Mouse (Mus musculus) MEL (cell line): ENCODE results near the gene Zfp963. TPM values are rescaled to one million over a fixed set of nuclear protein-coding genes. Genes with fewer than 3 reads are reported as not detected.
A peak's percentile ranks its signal among the peaks of the same experiment; 100 is the strongest.

ENCODE experiments used
- DNase-seq: peaks from one replicate; pipeline ENCODE4 v3.0.0; 2011; ENCODE audit warnings: low read depth, low spot score
- H3K27ac ChIP-seq: 2 replicates; pipeline ENCODE4 v1.5.1; 2012; ENCODE audit warnings: low read depth, mild to moderate bottlenecking, control low read depth, low read length, moderate library complexity; ENCODE audit not compliant: control insufficient read depth
- H3K27me3 ChIP-seq, 2 experiments: fragments of 150-350 bp in 1 of 2; sonication (generic) in 1 of 2; 2 replicates each; pipeline ENCODE4 v1.6.1; 2012; ENCODE audit warnings: low read length in 2 of 2, mild to moderate bottlenecking in 2 of 2, improper control_type of control experiment in 1 of 2, moderate library complexity in 1 of 2; ENCODE audit not compliant: insufficient read depth in 2 of 2, control insufficient read depth in 1 of 2
- H3K36me3 ChIP-seq, 2 experiments: 2 replicates each; pipeline ENCODE4 v1.6.1; 2012 to 2014; ENCODE audit warnings: low read length in 2 of 2, improper control_type of control experiment in 1 of 2, inconsistent platforms in 1 of 2, mild to moderate bottlenecking in 1 of 2; ENCODE audit not compliant: insufficient read depth in 2 of 2, control insufficient read depth in 1 of 2
- H3K4me1 ChIP-seq, 2 experiments: fragments of 150-350 bp in 1 of 2; sonication (generic) in 1 of 2; 2 replicates each; pipeline ENCODE4 v1.6.1; 2012; ENCODE audit warnings: low read length in 2 of 2, improper control_type of control experiment in 1 of 2, mild to moderate bottlenecking in 1 of 2; ENCODE audit not compliant: insufficient read depth in 2 of 2, control insufficient read depth in 1 of 2
- H3K4me3 ChIP-seq, 2 experiments: fragments of 150-350 bp in 1 of 2; sonication (generic) in 1 of 2; 2 replicates each; pipeline ENCODE4 v1.5.1; 2012; ENCODE audit warnings: low read depth in 2 of 2, low read length in 2 of 2, mild to moderate bottlenecking in 2 of 2, moderate library complexity in 2 of 2, control low read depth in 1 of 2, improper control_type of control experiment in 1 of 2; ENCODE audit not compliant: control insufficient read depth in 1 of 2, insufficient read depth in 1 of 2
- H3K79me2 ChIP-seq: 2 replicates; pipeline ENCODE4 v1.6.1; 2012; ENCODE audit warnings: mild to moderate bottlenecking, low read length, moderate library complexity; ENCODE audit not compliant: control insufficient read depth, poor library complexity, insufficient read depth
- H3K9ac ChIP-seq: 2 replicates; pipeline ENCODE4 v1.6.1; 2012; ENCODE audit warnings: low read depth, mild to moderate bottlenecking, control low read depth, low read length, moderate library complexity; ENCODE audit not compliant: control insufficient read depth, poor library complexity, severe bottlenecking
- H3K9me3 ChIP-seq: fragments of 150-350 bp; sonication (generic); replicated peaks from 2 replicates; pipeline ENCODE4 v1.6.1; 2012; ENCODE audit warnings: mild to moderate bottlenecking, low read length, improper control_type of control experiment, moderate library complexity; ENCODE audit not compliant: insufficient read depth
- BHLHE40 ChIP-seq: IDR thresholded peaks from 2 replicates; pipeline ENCODE4 v1.6.1; 2012; ENCODE audit warnings: low read depth, mild to moderate bottlenecking, inconsistent platforms, low read length, improper control_type of control experiment, borderline replicate concordance
- CHD2 ChIP-seq: IDR thresholded peaks from 2 replicates; pipeline ENCODE4 v1.6.1; 2011; ENCODE audit warnings: low read length, improper control_type of control experiment
- CTCF ChIP-seq, 3 experiments: IDR thresholded peaks in 2 of 3; conservative IDR thresholded peaks in 1 of 3; 2 replicates each; pipeline ENCODE4 v1.5.1; 2011 to 2012; ENCODE audit warnings: low read length in 3 of 3, low read depth in 2 of 3, mild to moderate bottlenecking in 2 of 3, improper control_type of control experiment in 1 of 3, inconsistent platforms in 1 of 3, mixed read lengths in 1 of 3, moderate library complexity in 1 of 3; ENCODE audit not compliant: control insufficient read depth in 1 of 3, insufficient read depth in 1 of 3, poor library complexity in 1 of 3, severe bottlenecking in 1 of 3
- E2F4 ChIP-seq: IDR thresholded peaks from 2 replicates; pipeline ENCODE4 v1.6.1; 2011; ENCODE audit warnings: low read depth, low read length, improper control_type of control experiment, borderline replicate concordance
- ELF1 ChIP-seq: IDR thresholded peaks from 2 replicates; pipeline ENCODE4 v1.6.1; 2014; ENCODE audit warnings: low read depth, mild to moderate bottlenecking, inconsistent platforms, low read length, improper control_type of control experiment, moderate library complexity
- GATA1 ChIP-seq: IDR thresholded peaks from 2 replicates; pipeline ENCODE4 v1.6.1; 2011; ENCODE audit warnings: low read depth, low read length, improper control_type of control experiment
- HCFC1 ChIP-seq: IDR thresholded peaks from 2 replicates; pipeline ENCODE4 v1.6.1; 2012; ENCODE audit warnings: low read depth, mild to moderate bottlenecking, inconsistent platforms, low read length, improper control_type of control experiment, moderate library complexity
- JUND ChIP-seq: IDR thresholded peaks from 2 replicates; pipeline ENCODE4 v1.6.1; 2011; ENCODE audit warnings: low read depth, mild to moderate bottlenecking, improper control_type of control experiment, low read length
- KAT2A ChIP-seq: conservative IDR thresholded peaks from 2 replicates; pipeline ENCODE4 v1.6.1; 2012; ENCODE audit warnings: low read depth, low read length, improper control_type of control experiment, inconsistent platforms
- MAZ ChIP-seq: IDR thresholded peaks from 2 replicates; pipeline ENCODE4 v1.6.1; 2012; ENCODE audit warnings: low read depth, mild to moderate bottlenecking, inconsistent platforms, low read length, improper control_type of control experiment
- MEF2A ChIP-seq: IDR thresholded peaks from 2 replicates; pipeline ENCODE4 v1.6.1; 2014; ENCODE audit warnings: low read depth, mild to moderate bottlenecking, inconsistent platforms, low read length, improper control_type of control experiment; ENCODE audit not compliant: poor library complexity, insufficient replicate concordance, severe bottlenecking; ENCODE audit errors: extremely low read depth
- MYB ChIP-seq: IDR thresholded peaks from 2 replicates; pipeline ENCODE4 v1.6.1; 2011; ENCODE audit warnings: mild to moderate bottlenecking, low read depth, low read length, improper control_type of control experiment
- NELFE ChIP-seq: IDR thresholded peaks from 2 replicates; pipeline ENCODE4 v1.6.1; 2011; ENCODE audit warnings: low read depth, low read length, improper control_type of control experiment
- NRF1 ChIP-seq: IDR thresholded peaks from 2 replicates; pipeline ENCODE4 v1.6.1; 2014; ENCODE audit warnings: low read depth, mild to moderate bottlenecking, inconsistent platforms, low read length, improper control_type of control experiment, moderate library complexity; ENCODE audit not compliant: poor library complexity, insufficient read depth, severe bottlenecking
- POLR2AphosphoS2 ChIP-seq: IDR thresholded peaks from 2 replicates; pipeline ENCODE4 v1.6.1; 2011; ENCODE audit warnings: low read length, improper control_type of control experiment
- RAD21 ChIP-seq: IDR thresholded peaks from 2 replicates; pipeline ENCODE4 v1.6.1; 2011; ENCODE audit warnings: mild to moderate bottlenecking, low read depth, low read length, improper control_type of control experiment
- SIN3A ChIP-seq: IDR thresholded peaks from 2 replicates; pipeline ENCODE4 v1.6.1; 2012; ENCODE audit warnings: low read length, improper control_type of control experiment, inconsistent platforms
- UBTF ChIP-seq: IDR thresholded peaks from 2 replicates; pipeline ENCODE4 v1.6.1; 2012; ENCODE audit warnings: low read depth, mild to moderate bottlenecking, inconsistent platforms, low read length, improper control_type of control experiment, moderate library complexity, borderline replicate concordance; ENCODE audit not compliant: insufficient read depth
- USF2 ChIP-seq, 2 experiments: IDR thresholded peaks; 2 replicates each; pipeline ENCODE4 v1.6.1; 2011 to 2012; ENCODE audit warnings: improper control_type of control experiment in 2 of 2, low read length in 2 of 2, borderline replicate concordance in 1 of 2, inconsistent platforms in 1 of 2, low read depth in 1 of 2, mild to moderate bottlenecking in 1 of 2; ENCODE audit not compliant: insufficient read depth in 1 of 2
- ZKSCAN1 ChIP-seq: IDR thresholded peaks from 2 replicates; pipeline ENCODE4 v1.6.1; 2012; ENCODE audit warnings: low read depth, mild to moderate bottlenecking, inconsistent platforms, low read length, improper control_type of control experiment, moderate library complexity
- ZMIZ1 ChIP-seq: IDR thresholded peaks from 2 replicates; pipeline ENCODE4 v1.6.1; 2012; ENCODE audit warnings: low read depth, mild to moderate bottlenecking, inconsistent platforms, low read length, improper control_type of control experiment, moderate library complexity
- ZNF384 ChIP-seq: IDR thresholded peaks from 2 replicates; pipeline ENCODE4 v1.6.1; 2012; ENCODE audit warnings: low read depth, mild to moderate bottlenecking, inconsistent platforms, low read length, improper control_type of control experiment
- polyA plus RNA-seq, 2 experiments: library from polyadenylated mRNA; stranded (reverse) in 1 of 2; unstranded in 1 of 2; fragments of >175 nt in 1 of 2; fragments of >200 nt in 1 of 2; gene quantifications; 2 replicates each; pipeline versions ENCODE4 v1.2.1 to v1.2.4; 2012; ENCODE audit warnings: low replicate concordance in 2 of 2, low read depth in 1 of 2; ENCODE audit not compliant: insufficient read length in 2 of 2, insufficient read depth in 1 of 2, missing spikeins in 1 of 2
- total RNA-seq: library from RNA; depleted of rRNA; stranded (reverse); fragments of 300-350 nt; gene quantifications from 2 replicates; pipeline ENCODE4 v1.2.3, GENCODE M21; 2012

Zfp963 gene
- total and polyA plus RNA-seq, 3 experiments = 0.65 to 0.95 TPM; not detected in 1

DNA sequence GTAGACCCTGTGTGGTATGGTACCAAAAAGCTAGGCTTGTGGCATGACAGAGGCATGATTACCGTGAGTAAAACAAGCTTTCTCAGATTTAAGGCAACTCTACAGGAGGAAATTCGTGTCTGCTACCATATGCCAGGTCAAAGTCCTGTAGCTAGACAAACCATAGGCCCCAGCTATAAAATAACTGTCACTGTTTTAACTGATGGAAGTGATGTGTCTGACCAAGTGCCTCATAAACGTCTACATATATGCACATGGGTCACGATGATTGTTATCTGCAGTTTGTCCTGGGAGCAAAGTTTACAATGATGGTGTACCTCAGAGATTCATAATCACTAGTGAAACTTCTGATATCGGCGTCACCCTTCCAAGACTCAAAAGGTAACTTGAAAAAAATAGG, 9.0 kb downstream of the Zfp963 start:
- no peaks in the 10 kb centered on the region for H3K79me2 ChIP-seq
- DNase-seq = no peak
- no peak overlapping the region for H3K27ac ChIP-seq
- no peak overlapping the region for H3K4me3 ChIP-seq
- no peaks in the 10 kb centered on the region for H3K9me3 ChIP-seq
- peaks cover under 1 to 4% of the 10 kb centered on the region in 2 experiments; a peak in 2 of 4 replicates for H3K4me1 ChIP-seq
- no peaks in the 10 kb centered on the region for H3K36me3 ChIP-seq
- no peaks in the 10 kb centered on the region for H3K27me3 ChIP-seq
- TF ChIP-seq MEF2A = no peak
- TF ChIP-seq NELFE = no peak
- TF ChIP-seq UBTF = no peak
- no peak for TF ChIP-seq HCFC1
- no peak for TF ChIP-seq KAT2A
- no peak for TF ChIP-seq MAZ
- TF ChIP-seq ZNF384 = no peak
- TF ChIP-seq NRF1 = no peak
- TF ChIP-seq RAD21 = no peak
- no peak for TF ChIP-seq CTCF (IDR thresholded peaks at IDR 0.05 in 2 of 3, conservative IDR thresholded peaks at IDR 0.05 in 1 of 3; ENCODE audit: control insufficient read depth in 1 of 3, insufficient read depth in 1 of 3, low read depth in 2 of 3, low read length in 3 of 3, poor library complexity in 1 of 3, severe bottlenecking in 1 of 3)
- no peak for TF ChIP-seq SIN3A
- TF ChIP-seq E2F4 = no peak
- no peak for TF ChIP-seq USF2 (IDR thresholded peaks at IDR 0.05; ENCODE audit: borderline replicate concordance in 1 of 2, insufficient read depth in 1 of 2, low read depth in 1 of 2, low read length in 2 of 2)
- no peak for TF ChIP-seq ELF1
- no peak for TF ChIP-seq MYB
- no peak for TF ChIP-seq ZMIZ1
- no peak for TF ChIP-seq CHD2
- TF ChIP-seq ZKSCAN1 = no peak
- TF ChIP-seq POLR2AphosphoS2 = no peak
- no peak for TF ChIP-seq BHLHE40
- H3K9ac ChIP-seq = no peak overlapping the region

GRCm38 (mm10) chr8:69735495-69735894, 14.3 kb downstream of the Zfp963 start:
- DNase-seq = no peak
- H3K79me2 ChIP-seq = no peaks in the 10 kb centered on the region
- peaks cover 2 to 4% of the 10 kb centered on the region in 2 experiments; a peak in 2 of 4 replicates for H3K4me1 ChIP-seq
- no peaks in the 10 kb centered on the region for H3K36me3 ChIP-seq
- no peak overlapping the region for H3K9ac ChIP-seq
- H3K9me3 ChIP-seq = no peaks in the 10 kb centered on the region
- no peaks in the 10 kb centered on the region; a peak in 1 of 4 replicates for H3K27me3 ChIP-seq
- no peak overlapping the region for H3K4me3 ChIP-seq
- H3K27ac ChIP-seq = no peak overlapping the region
- TF ChIP-seq GATA1 (peak; percentile 31; the same call in 1 of the 2 replicates), NELFE (no peak), HCFC1 (no peak), KAT2A (no peak), JUND (no peak), CHD2 (no peak), MYB (no peak)
